Mouse (Mus musculus) c-Kit-positive CD71-positive TER-119-negative erythroid progenitor cells, embryonic 14.5 days (primary cell): ENCODE data around the gene Mpp5.

Experiments used
- DNase-seq: peaks from one replicate; pipeline ENCODE4 v3.0.0-alpha.2; 2013; ENCODE audit warnings: low read depth

The Mpp5 gene

GRCm38 (mm10) chr12:78842429-78842828, 93.7 kb downstream of the Mpp5 start:
- no peak for DNase-seq

- no peak for DNase-seq
Measured at GRCm38 (mm10) chr12:78848246-78848645, 99.5 kb downstream of the Mpp5 start.

- no peak for DNase-seq
Measured at GRCm38 (mm10) chr12:78860921-78861495, 112.3 kb downstream of the Mpp5 start.

GRCm38 (mm10) chr12:78861496-78862253, 113.0 kb downstream of the Mpp5 start, which contains the start of the genes Atp6v1d and Eif2s1:
Atp6v1d (minus strand) TSS chr12:78861638.
Eif2s1 (plus strand) TSS chr12:78861819.
- DNase-seq, result peak; percentile 98

GRCm38 (mm10) chr12:78862254-78862730, 113.6 kb downstream of the Mpp5 start:
- DNase-seq, result no peak

- peak; percentile 53 for DNase-seq
Measured at GRCm38 (mm10) chr12:78865434-78865833, 116.7 kb downstream of the Mpp5 start.

- DNase-seq, result no peak
Measured at GRCm38 (mm10) chr12:78868115-78868514, 119.4 kb downstream of the Mpp5 start.

GRCm38 (mm10) chr12:78874581-78874980, 125.9 kb downstream of the Mpp5 start:
- DNase-seq, result no peak

GRCm38 (mm10) chr12:78890062-78890461, 141.4 kb downstream of the Mpp5 start:
- DNase-seq, result no peak
